Mouse (Mus musculus): ENCODE measurements around the gene Gng3.

The Gng3 gene

GRCm38 (mm10) chr19:8848356-8848755, 9.4 kb upstream of the Gng3 start:
- in situ Hi-C loops (cut with MboI, MseI): loop anchor here (5.0 to 25.0 kb wide), 2 partner anchors 264 to 1039 kb away; partner anchors contain the start of gene Incenp

- in situ Hi-C loops (cut with MboI, MseI): loop anchor here (5.0 to 25.0 kb wide), 2 partner anchors 268 to 1043 kb away; partner anchors contain the start of gene Incenp
Measured at GRCm38 (mm10) chr19:8844371-8845129, 5.6 kb upstream of the Gng3 start.

GRCm38 (mm10) chr19:8842961-8843360, 4.0 kb upstream of the Gng3 start:
- in situ Hi-C loops (cut with MboI, MseI): loop anchor here (25.0 kb wide), 1 partner anchor 1044 kb away; the partner anchor contains the start of gene Incenp

GRCm38 (mm10) chr19:8841012-8841411, 2.0 kb upstream of the Gng3 start:
- in situ Hi-C loops (cut with MboI, MseI): loop anchor here (25.0 kb wide), 1 partner anchor 1046 kb away; the partner anchor contains the start of gene Incenp

GRCm38 (mm10) chr19:8839908-8840791, 1.2 kb upstream of the Gng3 start:
- in situ Hi-C loops (cut with MboI, MseI): loop anchor here (5.0 to 25.0 kb wide), 3 partner anchors 32 to 1047 kb away; partner anchors contain the start of genes Incenp and Ubxn1

DNA sequence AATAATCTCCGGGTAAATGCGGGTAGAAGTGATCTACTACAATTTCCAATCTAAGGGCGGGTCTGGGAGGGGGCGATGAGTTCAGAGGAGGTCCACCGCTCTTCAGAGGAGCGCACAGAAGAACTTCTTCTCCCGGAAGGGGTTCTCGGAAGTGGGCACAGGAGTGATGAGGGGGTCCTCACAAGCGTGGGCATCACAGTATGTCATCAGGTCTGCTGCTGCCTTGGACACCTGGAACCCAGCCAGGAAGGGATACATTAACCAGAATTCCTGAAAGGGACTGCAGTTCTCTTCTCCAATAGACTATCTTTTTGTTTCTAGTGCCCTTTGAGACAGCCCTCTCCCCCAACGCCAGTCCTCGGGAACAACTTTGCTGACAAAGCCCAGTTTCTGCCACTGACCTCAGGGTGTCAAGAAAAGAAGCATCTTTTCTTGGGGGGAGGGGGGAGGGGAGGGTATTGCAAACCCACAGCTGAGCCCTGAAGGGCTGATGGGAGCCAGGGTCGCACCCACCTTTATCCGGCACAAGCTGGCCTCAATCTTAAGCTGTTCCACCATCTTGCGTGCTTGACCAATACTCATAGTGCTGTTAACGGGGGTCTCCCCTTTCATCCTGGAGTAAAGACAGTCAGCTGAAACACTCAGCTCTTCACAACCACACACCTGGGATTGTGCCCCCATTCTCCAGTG, 808 bp downstream of the Gng3 start:
- in situ Hi-C loops (cut with MboI, MseI): loop anchor here (5.0 to 25.0 kb wide), 3 partner anchors 34 to 1049 kb away; partner anchors contain the start of genes Incenp and Ubxn1

GRCm38 (mm10) chr19:8837251-8837791, 1.7 kb downstream of the Gng3 start, which contains the start of gene Bscl2:
Gene Bscl2 (plus strand): TSS chr19:8837467.
- in situ Hi-C loops (cut with MboI, MseI): loop anchor here (5.0 to 25.0 kb wide), 3 partner anchors 35 to 1050 kb away; partner anchors contain the start of genes Incenp and Ubxn1

GRCm38 (mm10) chr19:8836327-8836726, 2.7 kb downstream of the Gng3 start:
- in situ Hi-C loops (cut with MboI, MseI): loop anchor here (5.0 to 25.0 kb wide), 3 partner anchors 36 to 1051 kb away; partner anchors contain the start of genes Incenp and Ubxn1

DNA sequence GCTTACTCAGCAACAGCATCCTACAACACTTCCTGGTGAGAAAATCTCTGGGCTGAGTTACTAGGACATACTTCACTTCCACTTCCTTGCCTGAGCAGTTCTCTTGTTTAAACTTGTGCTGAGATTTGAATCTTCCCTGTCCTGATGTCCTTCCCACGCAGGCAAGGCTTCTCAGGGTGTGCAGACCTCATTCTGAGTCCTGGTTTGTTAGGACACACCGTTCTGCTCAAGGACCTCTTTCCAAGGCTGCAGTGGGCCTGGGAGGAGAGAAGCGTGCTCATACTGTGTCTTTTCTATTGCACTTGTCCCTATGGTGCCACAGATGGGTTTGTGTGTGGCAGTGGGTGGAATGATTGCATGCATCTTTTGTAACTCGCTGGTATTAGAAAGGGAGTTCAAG, 6.0 kb downstream of the Gng3 start:
- in situ Hi-C loops (cut with MboI, MseI): loop anchor here (25.0 kb wide), 1 partner anchor 1054 kb away; the partner anchor contains the start of gene Incenp

GRCm38 (mm10) chr19:8831262-8831661, 7.7 kb downstream of the Gng3 start:
- in situ Hi-C loops (cut with MboI, MseI): loop anchor here (25.0 kb wide), 1 partner anchor 1056 kb away; the partner anchor contains the start of gene Incenp

DNA sequence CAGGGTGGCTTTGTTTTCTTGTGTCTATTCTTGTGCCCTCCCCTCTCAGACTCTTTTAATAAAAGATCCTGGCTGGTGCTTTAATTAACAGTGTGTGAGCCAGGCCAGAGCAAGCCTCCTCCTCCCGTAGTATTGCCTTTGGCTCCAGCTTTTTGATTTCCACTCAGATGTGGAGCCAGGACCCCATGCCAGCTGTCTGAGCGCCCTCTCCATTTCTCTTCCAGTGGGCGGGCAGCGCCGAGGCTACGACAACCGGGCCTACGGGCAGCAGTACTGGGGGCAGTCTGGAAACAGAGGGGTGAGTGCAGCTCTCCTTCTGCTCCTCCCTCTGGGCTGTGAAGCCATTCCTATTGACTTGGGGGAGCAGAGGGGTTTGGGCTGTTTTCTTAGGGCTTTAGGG, 8.3 kb downstream of the Gng3 start:
- in situ Hi-C loops (cut with MboI, MseI): loop anchor here (25.0 kb wide), 1 partner anchor 1057 kb away; the partner anchor contains the start of gene Incenp

DNA sequence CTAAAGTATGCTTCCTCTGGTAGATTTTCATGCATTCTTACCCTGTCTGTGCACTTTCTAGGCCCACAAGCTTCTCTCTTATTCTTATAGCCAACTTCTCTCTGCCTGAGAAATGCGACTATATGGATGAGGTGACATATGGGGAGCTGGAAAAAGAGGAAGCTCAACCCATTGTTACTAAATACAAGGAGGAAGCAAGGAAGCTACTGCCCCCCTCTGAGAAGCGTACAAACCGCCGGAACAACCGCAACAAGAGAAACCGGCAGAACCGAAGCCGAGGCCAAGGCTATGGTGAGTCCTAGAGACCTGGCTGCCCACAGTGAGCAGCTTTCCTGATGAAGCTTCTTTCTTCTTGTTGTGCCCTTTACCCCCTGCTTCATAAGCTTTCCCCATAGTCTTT, 9.3 kb downstream of the Gng3 start, which contains the start of gene AC129217.1:
Gene AC129217.1, plus strand, starts transcription at position 114 of the 400 bp plus-strand sequence.
- in situ Hi-C loops (cut with MboI, MseI): loop anchor here (25.0 kb wide), 1 partner anchor 1058 kb away; the partner anchor contains the start of gene Incenp

DNA sequence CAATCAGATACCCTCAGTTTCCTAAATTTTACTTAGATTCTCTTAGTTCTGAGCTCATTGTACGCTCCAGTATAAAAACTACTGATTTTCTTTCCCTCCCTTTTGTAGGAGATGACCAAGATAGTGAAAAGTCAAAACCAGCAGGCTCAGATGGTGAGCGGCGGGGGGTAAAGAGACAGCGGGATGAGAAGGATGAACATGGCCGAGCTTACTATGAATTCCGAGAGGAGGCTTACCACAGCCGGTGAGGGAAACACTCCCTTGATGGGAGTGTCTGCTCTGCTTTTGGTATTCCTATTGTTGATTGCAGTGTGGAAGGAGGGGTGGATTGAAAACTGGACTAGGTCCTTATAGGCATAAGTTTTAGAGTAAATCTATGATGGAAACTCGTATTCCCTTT, 16.3 kb downstream of the Gng3 start:
- in situ Hi-C loops (cut with MboI, MseI): loop anchor here (5.0 kb wide), 1 partner anchor 65 kb away; the partner anchor contains the start of gene Nxf1

DNA sequence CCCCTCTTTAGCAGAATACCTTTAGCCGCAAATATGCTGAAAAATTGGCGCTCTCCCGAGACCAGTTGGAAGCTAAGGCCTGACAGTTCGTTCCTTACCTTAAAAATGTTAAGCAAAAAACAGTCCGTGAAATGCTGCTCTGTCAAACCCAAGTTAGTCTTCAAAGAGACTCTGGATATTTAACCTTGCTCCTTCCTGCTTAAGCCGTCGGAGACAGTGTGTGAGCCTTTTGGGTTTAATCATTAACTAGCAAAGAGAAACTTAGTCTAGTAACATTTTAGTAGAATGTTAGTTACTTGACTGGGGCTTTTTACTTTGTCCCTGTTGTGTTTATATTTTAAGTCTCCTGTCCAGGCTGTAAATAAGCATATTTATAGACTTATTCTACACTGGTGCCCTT, 17.8 kb downstream of the Gng3 start:
- in situ Hi-C loops (cut with MboI, MseI): loop anchor here (5.0 kb wide), 1 partner anchor 64 kb away; the partner anchor contains the start of gene Nxf1

DNA sequence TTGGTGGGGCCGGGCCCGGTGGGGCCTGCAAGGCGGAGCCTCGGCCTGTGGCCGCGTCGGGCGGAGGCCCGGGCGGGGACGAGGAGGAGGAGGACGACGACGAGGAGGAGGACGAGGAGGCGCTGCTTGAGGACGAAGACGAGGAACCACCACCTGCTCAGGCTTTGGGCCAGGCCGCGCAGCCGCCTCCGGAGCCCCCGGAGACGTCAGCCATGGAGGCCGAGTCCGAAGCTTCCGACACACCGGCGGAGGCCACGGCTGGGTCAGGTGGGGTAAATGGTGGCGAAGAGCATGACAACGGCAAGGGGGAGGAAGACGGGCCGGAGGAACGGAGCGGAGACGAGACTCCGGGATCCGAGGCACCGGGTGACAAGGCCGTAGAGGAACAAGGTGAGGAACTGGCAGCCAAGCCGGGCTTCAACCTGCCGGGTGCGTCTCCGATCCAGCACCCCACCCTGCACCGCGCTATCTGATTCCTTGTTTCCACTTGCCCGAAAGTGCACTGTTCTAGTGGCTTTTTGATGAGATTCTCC, 18.5 kb downstream of the Gng3 start:
- in situ Hi-C loops (cut with MboI, MseI): loop anchor here (5.0 kb wide), 1 partner anchor 63 kb away; the partner anchor contains the start of gene Nxf1

DNA sequence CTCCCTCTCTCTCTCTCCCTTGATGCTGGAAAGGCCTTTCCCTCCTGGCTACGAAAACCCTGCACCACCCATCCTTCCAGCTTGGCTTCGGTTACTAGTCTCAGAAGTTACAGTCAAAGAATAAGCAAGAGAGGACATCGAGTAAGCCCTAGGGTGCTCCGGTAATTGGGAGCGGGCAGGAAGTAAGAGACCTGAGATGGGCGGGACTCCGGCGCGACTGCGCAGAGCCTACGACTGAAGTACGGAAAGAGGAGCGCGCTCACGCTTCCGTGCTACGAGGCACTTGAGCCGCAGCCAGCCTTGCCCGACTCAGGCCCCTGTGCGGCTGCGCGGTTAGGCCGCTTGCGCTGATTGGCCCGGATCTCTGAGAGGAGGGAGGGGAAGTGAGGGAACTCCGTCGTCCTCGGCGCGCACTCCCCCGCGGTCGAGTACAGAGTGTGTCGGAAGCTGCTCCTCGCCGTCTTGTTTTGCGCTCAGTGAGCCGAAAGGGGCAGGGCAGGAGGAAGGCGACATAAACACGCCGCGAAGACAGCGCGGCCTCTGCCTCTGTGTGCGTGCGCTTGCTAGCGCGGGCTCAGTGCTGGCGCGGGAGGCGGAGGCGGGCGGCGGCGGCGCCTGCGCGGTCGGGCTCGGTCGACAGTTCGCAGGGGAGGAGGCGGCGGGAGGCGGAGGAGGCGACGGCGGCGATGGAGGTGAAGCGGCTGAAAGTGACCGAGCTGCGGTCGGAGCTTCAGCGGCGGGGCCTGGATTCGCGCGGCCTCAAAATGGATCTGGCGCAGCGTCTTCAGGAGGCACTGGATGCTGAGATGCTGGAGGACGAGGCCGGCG, 19.2 kb downstream of the Gng3 start, which contains the start of gene Hnrnpul2:
Gene Hnrnpul2, plus strand, starts transcription at position 415 of the 828 bp plus-strand sequence.
- in situ Hi-C loops (cut with MboI, MseI): loop anchor here (5.0 kb wide), 3 partner anchors 43 to 77 kb away; partner anchors contain the start of genes Ganab and Nxf1

DNA sequence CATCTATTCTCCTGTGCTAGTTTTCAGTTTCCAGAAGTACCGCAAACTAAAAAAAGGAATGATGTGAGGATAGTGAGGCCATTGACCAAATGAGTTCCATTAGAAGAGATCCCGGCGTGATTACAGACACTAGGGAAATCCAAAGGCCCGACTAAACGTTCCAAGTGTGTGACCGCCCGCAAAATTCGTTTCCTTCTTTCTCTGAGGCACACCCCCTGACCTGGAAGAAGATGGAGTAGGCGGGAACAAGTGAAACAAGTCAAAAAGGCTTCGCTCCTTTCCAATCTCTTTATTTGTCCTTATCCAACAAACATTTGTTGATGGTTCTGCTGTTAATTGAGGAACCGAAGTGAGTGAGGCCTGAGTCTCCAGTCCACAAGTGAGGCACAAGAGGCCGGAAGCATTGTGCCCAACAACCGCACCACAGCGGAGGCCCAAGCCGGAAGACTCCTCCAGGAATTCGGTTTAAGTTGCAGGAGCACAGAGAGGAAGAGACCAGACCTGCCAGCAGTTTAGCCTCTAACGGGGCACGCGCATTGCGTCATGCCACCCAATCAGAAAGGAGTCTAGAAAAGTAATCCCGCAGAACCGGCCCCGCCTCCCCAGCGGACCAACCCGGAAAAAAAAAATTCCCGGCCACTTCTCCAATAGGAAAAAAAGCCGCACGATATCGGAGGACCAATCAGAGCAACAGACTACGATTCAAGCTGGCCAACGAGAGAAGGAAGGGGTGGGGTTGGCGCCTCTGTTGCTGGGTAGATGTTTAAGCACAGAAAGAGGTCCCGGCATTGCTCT, 20.0 kb downstream of the Gng3 start, which contains the start of gene Ttc9c:
Gene Ttc9c, minus strand, starts transcription at position 533 of the 795 bp plus-strand sequence.
- in situ Hi-C loops (cut with MboI, MseI): loop anchor here (5.0 kb wide), 2 partner anchors 42 to 78 kb away; partner anchors contain the start of gene Ganab

Measured in T-helper 1 cell (primary cell).